Mouse (Mus musculus) adipocyte (in vitro differentiated cells): ENCODE measurements around the gene Ddx39b.
"Not testable (repeated sequence)": the region's sequence is repeated elsewhere in the genome, so short reads cannot be mapped to it uniquely, and the experiment has no call there.

Experiments
- DNase-seq: peaks from one replicate; pipeline ENCODE4 v3.0.0-alpha.2; 2016; ENCODE audit warnings: low spot score

Gene Ddx39b

DNA sequence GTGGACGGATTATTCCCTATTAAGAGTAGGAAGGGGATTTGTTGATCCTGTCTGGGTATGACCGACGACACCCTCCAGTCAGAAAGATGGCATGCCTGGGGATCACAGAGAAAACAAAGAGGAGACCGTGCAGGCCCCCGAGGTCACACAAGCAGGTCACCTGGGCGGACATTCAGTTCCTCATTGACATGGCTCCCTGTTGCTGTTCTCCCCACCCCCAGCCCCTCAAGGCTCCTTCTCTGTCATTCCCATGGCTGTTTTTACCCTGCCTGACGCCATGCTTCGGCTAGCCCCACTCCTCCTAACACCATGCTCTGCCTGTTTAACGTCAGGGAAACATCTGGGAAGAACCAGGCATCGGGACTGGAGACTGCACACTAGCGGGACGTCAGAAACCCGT lies 20.1 kb downstream of the Ddx39b start:
- DNase-seq, result no peak

DNA sequence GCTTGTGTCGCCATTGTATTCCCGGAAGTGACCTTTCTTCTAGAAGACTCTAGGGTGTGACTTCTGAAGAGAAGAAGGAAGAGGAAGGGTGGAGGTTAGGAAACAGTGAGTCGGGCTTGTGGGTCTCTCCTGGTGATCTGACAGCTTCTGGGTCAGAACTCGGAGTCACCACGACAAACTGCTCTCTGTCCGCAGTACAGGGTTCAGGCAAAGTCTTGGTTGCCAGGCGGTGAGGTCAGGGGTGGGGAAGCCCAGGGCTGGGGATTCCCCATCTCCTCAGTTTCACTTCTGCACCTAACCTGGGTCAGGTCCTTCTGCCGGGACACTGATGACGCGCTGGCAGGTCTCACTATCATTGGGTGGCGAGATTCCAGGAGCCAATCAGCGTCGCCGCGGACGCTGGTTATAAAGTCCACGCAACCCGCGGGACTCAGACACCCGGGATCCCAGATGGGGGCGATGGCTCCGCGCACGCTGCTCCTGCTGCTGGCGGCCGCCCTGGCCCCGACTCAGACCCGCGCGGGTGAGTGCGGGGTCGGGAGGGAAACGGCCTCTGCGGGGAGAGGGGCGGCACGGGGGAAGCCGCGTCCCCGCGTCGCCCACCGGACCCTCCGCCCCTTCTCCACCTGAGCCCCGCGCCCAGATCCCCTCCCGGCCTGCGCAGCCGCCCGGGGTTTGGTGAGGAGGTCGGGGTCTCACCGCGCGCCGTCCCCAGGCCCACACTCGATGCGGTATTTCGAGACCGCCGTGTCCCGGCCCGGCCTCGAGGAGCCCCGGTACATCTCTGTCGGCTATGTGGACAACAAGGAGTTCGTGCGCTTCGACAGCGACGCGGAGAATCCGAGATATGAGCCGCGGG lies 21.3 kb downstream of the Ddx39b start, which contains the start of gene H2-D1:
Gene H2-D1 (plus strand): TSS at position 67 of the 859 bp plus-strand sequence.
- peak; percentile 97 for DNase-seq

GRCm38 (mm10) chr17:35263523-35263883 lies 22.0 kb downstream of the Ddx39b start:
- DNase-seq, result no peak

DNA sequence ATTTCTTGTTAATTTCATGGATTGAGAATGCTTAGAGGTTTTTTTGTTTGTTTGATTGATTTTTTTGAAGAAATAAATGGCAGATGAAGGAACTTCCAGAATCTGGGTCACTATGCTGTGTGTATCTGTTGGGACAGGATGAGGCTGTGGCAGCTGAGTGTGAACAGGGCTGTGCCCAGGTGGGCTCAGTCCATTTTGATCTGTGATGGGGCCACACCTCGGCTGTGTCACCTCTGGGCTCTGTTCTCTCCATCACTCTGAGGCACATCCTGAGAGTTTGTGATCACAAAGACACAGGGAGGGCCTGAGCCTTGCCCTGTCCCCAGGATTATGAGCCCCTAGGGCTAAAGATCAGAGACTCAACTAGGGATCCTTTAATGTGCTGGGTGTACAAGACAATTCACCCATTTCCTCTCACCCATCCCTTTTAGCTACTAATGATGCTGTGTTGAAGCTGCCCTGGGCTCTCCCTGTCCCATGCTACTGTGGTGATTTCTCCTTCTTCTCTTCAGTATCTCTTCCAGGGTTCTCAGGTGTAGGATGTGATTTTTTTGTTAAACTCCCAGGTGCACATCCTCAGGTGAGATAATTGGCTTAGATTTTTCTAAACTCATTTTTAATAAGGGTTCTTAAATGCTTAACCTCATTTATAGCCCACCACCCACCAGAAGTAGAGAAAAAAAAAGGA lies 26.0 kb downstream of the Ddx39b start:
- no peak for DNase-seq

DNA sequence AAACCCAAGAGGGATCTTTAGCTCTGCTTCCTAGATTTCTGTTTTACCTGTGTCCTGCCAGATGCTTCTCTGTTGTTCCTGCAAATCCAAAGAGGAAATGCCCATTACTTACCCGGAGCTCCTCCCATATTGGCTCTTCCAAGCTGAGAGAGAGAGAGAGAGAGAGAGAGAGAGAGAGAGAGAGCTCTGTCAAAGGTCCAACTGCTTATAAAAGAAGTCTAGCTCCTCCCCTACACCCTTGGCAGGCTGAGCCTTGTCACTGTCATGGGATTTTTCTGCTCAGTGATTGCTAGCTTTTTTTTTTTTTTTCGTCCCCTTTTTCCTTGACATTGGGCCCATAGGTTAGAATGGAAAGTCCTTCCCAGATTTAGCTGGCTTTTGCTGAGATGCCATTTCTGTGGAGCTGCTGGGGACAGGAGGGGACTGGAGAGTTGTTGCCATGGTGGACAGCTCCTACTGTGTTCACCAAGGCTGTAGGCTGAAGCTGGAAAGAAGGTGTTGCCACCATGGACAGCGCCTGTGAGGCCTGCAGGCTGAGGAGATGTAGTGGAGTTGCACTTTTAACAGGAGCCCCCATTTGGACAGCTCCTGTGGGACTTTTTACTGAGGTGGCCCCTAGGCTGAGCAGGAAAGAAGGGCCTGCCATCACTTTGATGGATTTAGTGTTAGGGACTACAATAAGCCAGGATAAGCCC lies 28.3 kb downstream of the Ddx39b start:
- peak; percentile 71 for DNase-seq

GRCm38 (mm10) chr17:35272249-35272648 lies 30.7 kb downstream of the Ddx39b start:
- DNase-seq, result no peak

DNA sequence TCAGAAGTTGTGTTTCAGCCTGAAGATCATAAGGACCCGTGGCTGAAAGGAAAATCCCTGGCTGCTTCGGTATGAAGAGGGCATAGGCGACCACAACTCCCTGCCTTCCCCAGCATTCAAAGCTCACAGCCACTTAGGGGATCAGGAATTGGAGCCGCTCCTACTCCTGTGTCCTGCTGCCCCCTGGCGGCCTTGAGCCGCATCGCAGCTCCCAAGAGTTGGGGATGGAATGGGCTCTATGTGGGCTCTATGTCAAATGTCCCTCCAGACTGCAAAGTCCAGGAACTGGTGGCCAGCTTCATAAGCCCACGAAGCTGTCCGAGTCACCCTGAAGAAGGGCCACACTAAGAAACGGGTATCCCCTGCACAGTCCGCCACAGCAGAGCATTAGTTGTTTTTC lies 33.2 kb downstream of the Ddx39b start:
- DNase-seq, result peak; percentile 86

DNA sequence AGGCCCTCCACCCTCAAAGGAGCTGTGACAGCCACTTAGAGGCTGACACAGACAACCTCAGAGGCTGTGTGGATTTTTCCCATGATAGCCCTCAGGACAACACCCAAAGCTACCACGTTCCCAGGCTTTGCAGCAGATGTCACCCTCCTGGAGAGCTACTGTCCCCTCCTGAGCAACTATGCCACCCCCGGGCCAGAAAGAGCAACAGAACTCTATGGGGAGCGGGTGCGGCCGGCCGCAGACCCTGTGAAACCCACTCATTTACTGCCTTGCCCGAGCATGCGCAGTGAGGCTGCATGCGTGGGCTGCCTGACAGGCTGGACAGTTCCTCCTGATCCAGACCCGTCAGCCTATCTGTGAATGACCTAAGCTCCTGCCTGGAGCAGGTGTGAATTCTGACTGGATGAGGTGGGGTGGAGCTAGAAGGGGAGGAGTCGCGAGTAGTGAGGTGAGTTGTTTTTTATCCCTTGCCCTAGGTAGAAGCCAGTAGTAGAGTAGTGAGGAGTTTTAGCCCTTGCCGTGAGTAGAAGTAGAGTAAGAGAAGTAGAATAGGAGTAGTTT lies 34.8 kb downstream of the Ddx39b start:
- no peak for DNase-seq

- no peak for DNase-seq
Measured at GRCm38 (mm10) chr17:35278049-35278448, 36.5 kb downstream of the Ddx39b start.

DNA sequence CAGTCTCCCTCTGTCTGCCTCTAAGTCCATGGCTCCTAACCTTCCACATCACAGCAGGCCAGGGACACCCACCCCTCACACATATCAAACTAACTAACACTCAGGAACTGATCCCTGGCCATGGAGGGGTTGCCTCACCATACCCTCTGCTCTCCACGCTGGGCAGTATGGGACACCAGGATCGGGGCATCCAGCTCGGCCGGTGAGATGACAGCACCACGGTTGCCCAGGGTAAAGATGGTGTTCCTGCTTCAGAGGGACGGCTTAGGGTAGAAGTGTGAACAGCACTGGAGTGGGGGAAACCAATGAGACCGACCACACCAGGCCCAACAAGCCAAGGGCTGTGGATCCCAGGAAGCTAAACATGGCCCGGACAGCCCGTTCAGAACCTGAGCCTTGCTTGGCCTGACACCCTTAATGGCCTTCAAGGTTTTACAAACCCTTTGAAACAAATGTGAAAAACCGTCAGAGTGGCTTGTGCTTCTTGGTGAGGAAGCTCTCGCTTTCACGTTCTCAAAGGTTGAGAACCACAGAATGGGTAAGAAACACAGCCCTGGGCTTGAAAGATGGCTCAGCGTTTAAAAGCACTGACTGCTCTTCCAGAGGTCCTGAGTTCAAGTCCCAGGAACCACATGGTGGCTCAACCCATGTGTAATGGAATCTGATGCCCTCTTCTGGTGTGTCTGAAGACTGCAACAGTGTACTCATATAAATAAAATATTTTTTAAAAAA lies 37.6 kb downstream of the Ddx39b start:
- DNase-seq, result no peak

- DNase-seq, result no peak
Measured at GRCm38 (mm10) chr17:35280276-35280675, 38.7 kb downstream of the Ddx39b start.

GRCm38 (mm10) chr17:35285431-35285830 lies 43.9 kb downstream of the Ddx39b start:
- no peak for DNase-seq

- not testable (repeated sequence) for DNase-seq
Measured at GRCm38 (mm10) chr17:35295796-35296195, 54.2 kb downstream of the Ddx39b start.

GRCm38 (mm10) chr17:35300261-35300945 lies 58.9 kb downstream of the Ddx39b start:
- not testable (repeated sequence) for DNase-seq

DNA sequence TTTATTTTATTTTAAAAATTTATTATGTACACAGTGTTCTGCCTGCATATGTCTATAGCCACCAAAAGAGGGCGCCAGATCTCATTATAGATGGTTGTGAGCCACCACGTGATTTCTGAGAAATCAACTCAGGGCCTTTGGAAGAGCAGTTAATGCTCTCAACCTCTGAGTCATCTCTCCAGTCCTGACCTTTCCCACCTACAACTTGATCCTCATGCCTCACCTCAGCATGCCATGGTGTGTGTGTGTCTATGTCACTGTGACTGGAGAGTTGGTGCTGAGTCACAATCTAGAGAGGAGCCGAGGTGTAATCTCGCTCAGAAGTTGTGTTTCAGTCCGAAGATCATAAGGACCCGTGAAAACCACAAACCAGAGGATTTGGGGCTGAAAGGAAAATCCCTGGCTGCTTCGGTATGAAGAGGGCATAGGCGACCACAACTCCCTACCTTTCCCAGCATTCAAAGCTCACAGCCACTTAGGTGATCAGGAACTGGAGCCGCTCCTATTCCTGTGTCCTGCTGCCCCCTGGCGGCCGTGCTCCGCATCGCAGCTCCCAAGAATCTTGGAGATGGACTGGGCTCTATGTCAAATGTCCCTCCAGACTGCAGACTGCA lies 60.2 kb downstream of the Ddx39b start:
- peak; percentile 90 for DNase-seq

DNA sequence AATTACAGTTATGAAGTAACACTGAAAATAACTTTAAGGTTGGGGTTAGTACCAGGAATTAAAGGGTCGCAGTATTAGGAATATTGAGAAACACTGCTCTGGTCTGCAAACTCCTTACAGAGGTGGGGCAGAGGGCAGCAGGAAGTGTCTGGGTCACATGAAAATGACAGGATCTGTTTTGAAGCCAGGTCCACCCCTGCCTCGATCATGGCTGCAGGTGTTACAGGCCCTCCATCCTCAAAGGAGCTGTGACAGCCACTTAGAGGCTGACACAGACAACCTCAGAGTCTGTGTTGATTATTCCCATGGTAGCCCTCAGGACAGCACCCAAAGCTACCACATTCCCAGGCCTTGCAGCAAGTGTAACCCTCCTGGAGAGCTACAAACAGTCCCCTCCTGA lies 61.7 kb downstream of the Ddx39b start:
- DNase-seq, result no peak
